Mouse (Mus musculus): Measurements from ENCODE around the gene Efna2. TPM values are rescaled to one million over a fixed set of nuclear protein-coding genes. Genes with fewer than 3 reads are reported as not detected.

The Efna2 gene
- polyA plus RNA-seq, 1 experiment from 2014 or later = 10.5 TPM

GRCm38 (mm10) chr10:80194441-80194840 lies 15.2 kb downstream of the Efna2 start:
- Histone ChIP-seq H3K27me3 (ENCODE audit: insufficient read depth, low read length) (peaks cover 13% of the 10 kb centered on the region), H3K9ac (ENCODE audit: low read depth, low read length) (no peak overlapping the region), H3K4me3 (replicated peaks; ENCODE audit: low read depth, low read length) (no peak overlapping the region), H3K4me1 (replicated peaks; ENCODE audit: insufficient read depth, low read length) (no peaks in the 10 kb centered on the region), H3K9me3 (replicated peaks; ENCODE audit: low read length) (no peaks in the 10 kb centered on the region), H3K36me3 (ENCODE audit: insufficient read depth, low read length) (no peaks in the 10 kb centered on the region), H3K4me2 (ENCODE audit: low read length) (no peak overlapping the region), H3K27ac (no peak overlapping the region)
- WGBS = 69% methylated on average over 8 of the region's 8 CpGs
- no peak for TF ChIP-seq CTCF (IDR thresholded peaks at IDR 0.05; ENCODE audit: low read depth)
- DNase-seq (ENCODE audit: low spot score) (no peak), ATAC-seq (replicated peaks; ENCODE audit: low FRiP score, low read depth) (no peak)

GRCm38 (mm10) chr10:80196167-80196566 lies 16.9 kb downstream of the Efna2 start:
- 94% methylated on average over 1 of the region's 1 CpGs for WGBS

GRCm38 (mm10) chr10:80196778-80197581 lies 17.7 kb downstream of the Efna2 start:
- TF ChIP-seq CTCF (IDR thresholded peaks at IDR 0.05; ENCODE audit: low read depth) = no peak
- no peaks in the 10 kb centered on the region for H3K4me1 ChIP-seq (replicated peaks; ENCODE audit: insufficient read depth, low read length)
- WGBS = 59% methylated on average over 31 of the region's 33 CpGs
- H3K9me3 ChIP-seq (replicated peaks; ENCODE audit: low read length) = no peaks in the 10 kb centered on the region
- H3K27me3 ChIP-seq (ENCODE audit: insufficient read depth, low read length) = no peaks in the 10 kb centered on the region
- H3K4me3 ChIP-seq (replicated peaks; ENCODE audit: low read depth, low read length) = no peak overlapping the region
- ATAC-seq (replicated peaks; ENCODE audit: low FRiP score, low read depth) (peak; percentile 42; the same call in 1 of the 2 replicates), DNase-seq (ENCODE audit: low spot score) (no peak)
- H3K9ac ChIP-seq (ENCODE audit: low read depth, low read length) = no peak overlapping the region
- no peak overlapping the region for H3K4me2 ChIP-seq (ENCODE audit: low read length)
- no peak overlapping the region for H3K27ac ChIP-seq
- no peaks in the 10 kb centered on the region for H3K36me3 ChIP-seq (ENCODE audit: insufficient read depth, low read length)

More at GRCm38 (mm10) chr10:80196167-80196566, 16.9 kb downstream of the Efna2 start:
- H3K27me3 ChIP-seq (ENCODE audit: insufficient read depth, low read length) = no peaks in the 10 kb centered on the region
- TF ChIP-seq CTCF (IDR thresholded peaks at IDR 0.05; ENCODE audit: low read depth) = no peak
- no peaks in the 10 kb centered on the region for H3K4me1 ChIP-seq (replicated peaks; ENCODE audit: insufficient read depth, low read length)
- no peak overlapping the region for H3K27ac ChIP-seq
- no peaks in the 10 kb centered on the region for H3K9me3 ChIP-seq (replicated peaks; ENCODE audit: low read length)
- no peak for DNase-seq (ENCODE audit: low spot score)
- ATAC-seq (replicated peaks; ENCODE audit: low FRiP score, low read depth) = no peak
- H3K4me2 ChIP-seq (ENCODE audit: low read length) = no peak overlapping the region
- H3K36me3 ChIP-seq (ENCODE audit: insufficient read depth, low read length) = no peaks in the 10 kb centered on the region
- no peak overlapping the region for H3K4me3 ChIP-seq (replicated peaks; ENCODE audit: low read depth, low read length)
- no peak overlapping the region for H3K9ac ChIP-seq (ENCODE audit: low read depth, low read length)

- ATAC-seq (replicated peaks; ENCODE audit: low FRiP score, low read depth) (peak; percentile 80; the same call in 1 of the 2 replicates), DNase-seq (ENCODE audit: low spot score) (peak; percentile 93)
- Histone ChIP-seq H3K27ac (no peak overlapping the region), H3K4me2 (ENCODE audit: low read length) (no peak overlapping the region), H3K9me3 (replicated peaks; ENCODE audit: low read length) (no peaks in the 10 kb centered on the region), H3K27me3 (ENCODE audit: insufficient read depth, low read length) (no peaks in the 10 kb centered on the region), H3K4me1 (replicated peaks; ENCODE audit: insufficient read depth, low read length) (no peaks in the 10 kb centered on the region), H3K4me3 (replicated peaks; ENCODE audit: low read depth, low read length) (no peak overlapping the region), H3K36me3 (ENCODE audit: insufficient read depth, low read length) (no peaks in the 10 kb centered on the region), H3K9ac (ENCODE audit: low read depth, low read length) (no peak overlapping the region)
- WGBS = 52% methylated on average over 3 of the region's 3 CpGs
- TF ChIP-seq CTCF (IDR thresholded peaks at IDR 0.05; ENCODE audit: low read depth) = peak; percentile 94
These were observed 20.2 kb downstream of the Efna2 start for GRCm38 (mm10) chr10:80199440-80200008.

- WGBS = 77% methylated on average over 6 of the region's 6 CpGs
- Histone ChIP-seq H3K9me3 (replicated peaks; ENCODE audit: low read length) (no peaks in the 10 kb centered on the region), H3K4me2 (ENCODE audit: low read length) (no peak overlapping the region), H3K36me3 (ENCODE audit: insufficient read depth, low read length) (no peaks in the 10 kb centered on the region), H3K4me3 (replicated peaks; ENCODE audit: low read depth, low read length) (no peak overlapping the region), H3K27me3 (ENCODE audit: insufficient read depth, low read length) (no peaks in the 10 kb centered on the region), H3K4me1 (replicated peaks; ENCODE audit: insufficient read depth, low read length) (no peaks in the 10 kb centered on the region), H3K27ac (no peak overlapping the region), H3K9ac (ENCODE audit: low read depth, low read length) (no peak overlapping the region)
- no peak for DNase-seq (ENCODE audit: low spot score)
- TF ChIP-seq CTCF (IDR thresholded peaks at IDR 0.05; ENCODE audit: low read depth) = no peak
- no peak for ATAC-seq (replicated peaks; ENCODE audit: low FRiP score, low read depth)
These were observed 21.2 kb downstream of the Efna2 start for GRCm38 (mm10) chr10:80200485-80200884.

- H3K9ac ChIP-seq (ENCODE audit: low read depth, low read length) = no peak overlapping the region
- no peak for ATAC-seq (replicated peaks; ENCODE audit: low FRiP score, low read depth)
- no peaks in the 10 kb centered on the region for H3K36me3 ChIP-seq (ENCODE audit: insufficient read depth, low read length)
- H3K9me3 ChIP-seq (replicated peaks; ENCODE audit: low read length) = no peaks in the 10 kb centered on the region
- no peak overlapping the region for H3K4me2 ChIP-seq (ENCODE audit: low read length)
- TF ChIP-seq CTCF (IDR thresholded peaks at IDR 0.05; ENCODE audit: low read depth) = no peak
- no peak overlapping the region for H3K27ac ChIP-seq
- no peaks in the 10 kb centered on the region for H3K27me3 ChIP-seq (ENCODE audit: insufficient read depth, low read length)
- no peak for DNase-seq (ENCODE audit: low spot score)
- H3K4me1 ChIP-seq (replicated peaks; ENCODE audit: insufficient read depth, low read length) = peaks cover 1% of the 10 kb centered on the region; the same call in 1 of the 2 replicates
- H3K4me3 ChIP-seq (replicated peaks; ENCODE audit: low read depth, low read length) = no peak overlapping the region
- WGBS = 21% methylated on average over 7 of the region's 7 CpGs
These were observed 24.8 kb downstream of the Efna2 start for GRCm38 (mm10) chr10:80204055-80204454.
